Mouse (Mus musculus) macrophage (primary cell): ENCODE measurements around the gene Plekhb2. TPM values are rescaled to one million over a fixed set of nuclear protein-coding genes. Genes with fewer than 3 reads are reported as not detected.

ENCODE experiments used
- polyA plus RNA-seq: library from polyadenylated mRNA; stranded (reverse); fragments of 250-400 nt; gene quantifications from 3 replicates; pipeline ENCODE4 v1.2.4, GENCODE M21; 2018; ENCODE audit warnings: inconsistent platforms

Gene Plekhb2
- polyA plus RNA-seq, 1 experiment from 2014 or later, result 93.5 TPM

Other genes with a start within 250 kb of the Plekhb2 start
- 86.8 to 105 TPM (median 101 TPM) in 3 replicates for gene Fam168b, start 6.9 kb upstream of the Plekhb2 start, polyA plus RNA-seq